Mouse (Mus musculus) hindbrain, embryonic 10.5 days (tissue): ENCODE results near the gene Chil3. TPM values are rescaled to one million over a fixed set of nuclear protein-coding genes. Genes with fewer than 3 reads are reported as not detected.

Experiments
- DNase-seq: peaks from one replicate; pipeline ENCODE4 v3.0.0-alpha.2; 2017; ENCODE audit warnings: low spot score
- H3K27ac ChIP-seq: fragments of 300-500 bp; sonication (generic); 2 replicates; pipeline ENCODE4 v1.5.1; 2016; ENCODE audit warnings: mild to moderate bottlenecking, moderate library complexity
- H3K27me3 ChIP-seq: fragments of 300-500 bp; sonication (generic); 2 replicates; pipeline ENCODE4 v1.6.1; 2016; ENCODE audit warnings: mild to moderate bottlenecking; ENCODE audit not compliant: poor library complexity, insufficient read depth, severe bottlenecking
- H3K36me3 ChIP-seq: fragments of 300-500 bp; sonication (generic); 2 replicates; pipeline ENCODE4 v1.6.1; 2016; ENCODE audit warnings: mild to moderate bottlenecking, moderate library complexity
- H3K4me1 ChIP-seq: fragments of 300-500 bp; sonication (generic); replicated peaks from 2 replicates; pipeline ENCODE4 v1.6.1; 2016; ENCODE audit warnings: mild to moderate bottlenecking
- H3K4me3 ChIP-seq: fragments of 300-500 bp; sonication (generic); 2 replicates; pipeline ENCODE4 v1.5.1; 2016; ENCODE audit warnings: mild to moderate bottlenecking, moderate library complexity
- H3K9me3 ChIP-seq: fragments of 300-500 bp; sonication (generic); 2 replicates; pipeline ENCODE4 v1.6.1; 2016; ENCODE audit warnings: mild to moderate bottlenecking, moderate library complexity
- WGBS: fragments of 180-500 bp; shearing (Covaris S2); methylation state at CpG from one replicate; pipeline ENCODE4 v1.1.7; 2016; 5-methylcytosine and 5-hydroxymethylcytosine counted together
- polyA plus RNA-seq: library from polyadenylated mRNA; unstranded; fragments of >200 nt; fragmentation: Nextera tagmentation; extraction: Ambion mirVana; gene quantifications from 2 replicates; pipeline ENCODE4 v1.2.1, GENCODE M21; 2016

Chil3 gene
- polyA plus RNA-seq, 1 experiment from 2014 or later: not detected

DNA sequence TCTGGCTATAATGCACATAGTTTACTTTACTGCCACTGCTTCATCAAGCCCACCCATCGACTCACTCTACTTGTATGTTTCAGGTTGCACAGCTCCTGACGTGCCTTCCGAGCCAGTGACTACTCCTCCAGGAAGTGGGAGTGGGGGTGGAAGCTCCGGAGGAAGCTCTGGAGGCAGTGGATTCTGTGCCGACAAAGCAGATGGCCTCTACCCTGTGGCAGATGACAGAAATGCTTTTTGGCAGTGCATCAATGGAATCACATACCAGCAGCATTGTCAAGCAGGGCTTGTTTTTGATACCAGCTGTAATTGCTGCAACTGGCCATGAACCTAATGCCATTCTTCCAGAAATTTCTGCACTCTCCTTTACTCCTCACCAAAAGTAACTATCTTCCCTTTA is 35.7 kb downstream of the Chil3 start:
- no peak for DNase-seq
- Histone ChIP-seq H3K4me3 (no peak overlapping the region), H3K27ac (no peak overlapping the region), H3K4me1 (no peaks in the 10 kb centered on the region), H3K27me3 (no peaks in the 10 kb centered on the region), H3K36me3 (no peaks in the 10 kb centered on the region), H3K9me3 (peaks cover 22% of the 10 kb centered on the region; the same call in 1 of the 2 replicates)
- 85% methylated on average over 5 of the region's 5 CpGs for WGBS

DNA sequence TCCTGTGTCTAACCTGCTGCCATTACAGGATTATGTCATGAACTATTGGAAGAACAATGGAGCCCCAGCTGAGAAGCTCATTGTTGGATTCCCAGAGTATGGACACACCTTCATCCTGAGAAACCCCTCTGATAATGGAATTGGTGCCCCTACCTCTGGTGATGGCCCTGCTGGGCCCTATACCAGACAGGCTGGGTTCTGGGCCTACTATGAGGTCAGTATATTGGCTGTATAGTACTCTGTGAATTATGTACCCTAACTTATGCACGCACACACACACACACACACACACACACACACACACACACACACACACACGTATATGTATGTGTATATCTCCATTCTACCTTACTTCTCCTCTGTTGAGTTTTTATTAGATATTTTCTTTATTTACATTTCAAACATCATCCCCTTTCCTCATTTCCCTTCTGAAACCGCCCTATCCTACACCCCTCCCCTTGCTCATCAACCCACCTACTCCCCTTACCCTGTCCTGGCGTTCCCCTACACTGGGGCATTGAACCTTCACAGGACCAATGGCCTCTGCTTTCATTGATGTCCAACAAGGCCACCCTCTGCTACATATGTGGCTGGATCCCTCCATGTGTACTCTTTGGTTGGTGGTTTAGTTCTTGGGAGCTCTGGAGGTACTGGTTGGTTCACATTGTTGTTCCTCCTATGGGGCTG is 38.4 kb downstream of the Chil3 start:
- H3K27ac ChIP-seq: no peak overlapping the region
- no peaks in the 10 kb centered on the region for H3K36me3 ChIP-seq
- no peak overlapping the region for H3K4me3 ChIP-seq
- peaks cover 18% of the 10 kb centered on the region; the same call in 1 of the 2 replicates for H3K9me3 ChIP-seq
- no peak for DNase-seq
- H3K4me1 ChIP-seq: no peaks in the 10 kb centered on the region
- no peaks in the 10 kb centered on the region for H3K27me3 ChIP-seq
- WGBS: 77% methylated on average over 4 of the region's 4 CpGs

DNA sequence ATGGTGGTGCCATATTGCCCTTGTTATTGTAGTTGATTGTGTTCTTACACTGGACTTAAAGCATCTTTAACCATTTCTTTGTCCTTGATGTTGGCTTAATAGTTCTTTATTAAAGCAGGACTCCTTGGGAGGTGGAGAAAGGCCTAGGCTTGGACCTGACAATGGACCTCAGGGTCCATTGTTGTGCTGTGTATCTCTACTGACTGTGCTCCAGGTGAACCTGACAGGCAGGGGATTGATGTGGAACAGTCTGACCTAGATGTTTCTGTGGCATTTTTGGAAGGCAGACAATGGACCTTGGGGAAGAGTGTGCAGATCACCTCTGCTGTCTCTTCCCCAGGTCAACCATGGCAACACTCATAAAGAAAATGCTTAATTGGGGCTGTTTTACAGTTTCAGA is 40.4 kb downstream of the Chil3 start:
- Histone ChIP-seq H3K27ac (no peak overlapping the region), H3K36me3 (no peaks in the 10 kb centered on the region), H3K4me3 (no peak overlapping the region), H3K9me3 (peaks cover 28% of the 10 kb centered on the region), H3K4me1 (no peaks in the 10 kb centered on the region), H3K27me3 (no peaks in the 10 kb centered on the region)
- no peak for DNase-seq

DNA sequence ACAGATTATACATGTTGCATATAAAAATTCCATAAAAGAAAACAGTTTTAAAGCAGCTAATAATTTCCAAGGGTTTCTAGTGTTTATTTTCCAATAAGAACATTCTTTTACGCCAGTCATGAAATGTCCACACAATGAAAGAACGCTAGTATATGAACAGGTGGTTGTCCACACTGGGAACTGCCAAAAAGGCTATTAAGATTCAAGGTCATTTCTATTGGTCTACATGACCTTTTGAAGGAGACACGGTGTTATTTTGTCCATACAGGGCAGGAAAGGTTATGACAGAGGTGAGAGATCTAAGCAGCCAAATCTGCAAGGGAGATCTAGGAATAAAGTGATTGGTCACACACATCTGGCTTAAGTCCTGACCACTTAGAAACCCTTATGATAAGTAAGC is 54.4 kb downstream of the Chil3 start, which contains the start of gene Chia1:
TSS of gene Chia1 (plus strand) at position 301 of the 400 bp plus-strand sequence.
- Histone ChIP-seq H3K4me3 (no peak within 1 kb of the TSS), H3K27me3 (no peaks in the 10 kb centered on the region), H3K27ac (no peak within 1 kb of the TSS), H3K9me3 (no peaks in the 10 kb centered on the region), H3K4me1 (no peaks in the 10 kb centered on the region), H3K36me3 (no peaks in the 10 kb centered on the region)
- 83% methylated on average over 3 of the region's 3 CpGs for WGBS
- no peak for DNase-seq

Other genes starting within 250 kb of the Chil3 start
- gene I830077J02Rik, start 234.9 kb downstream of the Chil3 start, polyA plus RNA-seq: 0.65 and 0.80 TPM in 2 replicates
- 133 and 172 TPM in 2 replicates for gene Wdr77, start 208.2 kb downstream of the Chil3 start, polyA plus RNA-seq
- gene Atp5f1, start 207.5 kb downstream of the Chil3 start, polyA plus RNA-seq: 464 and 481 TPM in 2 replicates
- 1.8 and 2.4 TPM in 2 replicates for gene Ovgp1, start 193.9 kb downstream of the Chil3 start, polyA plus RNA-seq
- gene Pifo, start 152.9 kb downstream of the Chil3 start, polyA plus RNA-seq: 1.9 and 8.9 TPM in 2 replicates
- gene Chil5, start 134.8 kb downstream of the Chil3 start, polyA plus RNA-seq: not detected in 2 replicates
- 0.12 and 0.56 TPM in 2 replicates for gene Chia1, start 54.3 kb downstream of the Chil3 start, polyA plus RNA-seq
- gene Chil4, start 51.9 kb upstream of the Chil3 start, polyA plus RNA-seq: not detected in 2 replicates
- not detected in 2 replicates for gene Chil6, start 238.6 kb upstream of the Chil3 start, polyA plus RNA-seq